8 mouse cellular contexts compared by ENCODE assay signal in the genomic region with DNA sequence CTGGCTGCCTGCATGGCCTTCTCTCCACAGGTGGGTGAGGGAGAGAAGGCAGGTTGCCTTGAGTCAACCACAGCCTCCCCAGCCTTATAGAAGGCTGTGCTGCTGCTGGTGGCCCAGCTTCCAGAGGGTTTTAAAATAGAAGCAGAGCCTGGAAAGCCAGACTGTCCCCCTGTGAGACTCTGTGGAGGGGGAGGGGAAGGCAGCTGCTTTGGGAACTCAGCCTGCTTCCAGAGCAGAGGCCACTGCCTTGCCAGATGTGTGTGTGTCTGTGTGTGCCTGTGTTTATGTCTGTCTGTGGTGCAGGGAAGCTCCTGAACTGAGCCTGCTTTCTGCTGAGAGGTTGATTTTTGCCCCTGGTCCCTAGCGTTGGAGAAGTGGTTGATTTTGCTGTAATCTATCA. TPM values are rescaled to one million over a fixed set of nuclear protein-coding genes. Genes with fewer than 3 reads are reported as not detected.
DNase-seq lines count a peak whose midpoint lies in the region; ATAC-seq and TF ChIP-seq lines count a peak whose summit lies in the region.

No protein-coding gene starts in this region.

- no peaks in the 10 kb centered on the region for H3K27me3 ChIP-seq in forebrain, embryonic 14.5 days (replicated peaks; ENCODE audit: control insufficient read depth, insufficient read depth, low read length)
- H3K27me3 ChIP-seq in forebrain, postnatal 0 days (ENCODE audit: insufficient read depth, low read length): no peaks in the 10 kb centered on the region
- no peaks in the 10 kb centered on the region for H3K27me3 ChIP-seq in forebrain, embryonic 12.5 days

- no peak for ATAC-seq in forebrain, embryonic 14.5 days
- no peak for ATAC-seq in forebrain, postnatal 0 days
- no peak for ATAC-seq in forebrain, embryonic 12.5 days (ENCODE audit: low FRiP score)

- intact Hi-C loops in left cerebral cortex, postnatal 14 days (cut with DNase I): no loop called here

- no peak overlapping the region for H3K4me3 ChIP-seq in forebrain, embryonic 14.5 days (ENCODE audit: low read depth, low read length)
- H3K4me3 ChIP-seq in forebrain, postnatal 0 days (ENCODE audit: low read depth, low read length): no peak overlapping the region
- no peak overlapping the region for H3K4me3 ChIP-seq in forebrain, embryonic 12.5 days (replicated peaks)

- H3K9ac ChIP-seq in forebrain, embryonic 14.5 days (ENCODE audit: low read length): no peak overlapping the region
- no peak overlapping the region for H3K9ac ChIP-seq in forebrain, postnatal 0 days
- H3K9ac ChIP-seq in forebrain, embryonic 12.5 days: no peak overlapping the region

- H3K4me2 ChIP-seq in forebrain, embryonic 14.5 days (ENCODE audit: low read length): no peak overlapping the region
- no peak overlapping the region for H3K4me2 ChIP-seq in forebrain, postnatal 0 days (ENCODE audit: low read depth)
- H3K4me2 ChIP-seq in forebrain, embryonic 12.5 days: no peak overlapping the region

- H3K9me3 ChIP-seq in forebrain, embryonic 14.5 days (replicated peaks; ENCODE audit: control insufficient read depth, low read length): no peaks in the 10 kb centered on the region
- H3K9me3 ChIP-seq in forebrain, postnatal 0 days (ENCODE audit: low read length): no peaks in the 10 kb centered on the region
- H3K9me3 ChIP-seq in forebrain, embryonic 12.5 days: no peaks in the 10 kb centered on the region

- no peak for TF ChIP-seq CTCF in forebrain, postnatal 0 days (IDR thresholded peaks at IDR 0.05; ENCODE audit: low read depth)

- peak; percentile 32 for DNase-seq in forebrain, embryonic 14.5 days (ENCODE audit: low spot score)
- no peak for DNase-seq in forebrain, postnatal 0 days
- DNase-seq in MN1 (ENCODE audit: low spot score): peak; percentile 85
- peak; percentile 41 to 73 for DNase-seq in gastrocnemius, postnatal 4 days (ENCODE audit: low spot score in 2 of 2)
- DNase-seq in left cerebral cortex, postnatal 14 days (ENCODE audit: low spot score in 2 of 2): peak; percentile 56 to 68
- DNase-seq in right cerebral cortex, adult 18-20 months: peak; percentile 59
- no peak for DNase-seq in adrenal gland, postnatal 25 days

- H3K27ac ChIP-seq in forebrain, embryonic 14.5 days (ENCODE audit: low read depth, low read length): no peak overlapping the region
- no peak overlapping the region for H3K27ac ChIP-seq in forebrain, postnatal 0 days (ENCODE audit: low read depth, low read length)
- H3K27ac ChIP-seq in forebrain, embryonic 12.5 days: no peak overlapping the region

- H3K4me1 ChIP-seq in forebrain, embryonic 14.5 days (ENCODE audit: control insufficient read depth, insufficient read depth, low read length): peaks cover 12% of the 10 kb centered on the region
- peaks cover 20% of the 10 kb centered on the region for H3K4me1 ChIP-seq in forebrain, postnatal 0 days (ENCODE audit: insufficient read depth)
- H3K4me1 ChIP-seq in forebrain, embryonic 12.5 days: peaks cover 35% of the 10 kb centered on the region

- H3K36me3 ChIP-seq in forebrain, embryonic 14.5 days (ENCODE audit: control insufficient read depth, insufficient read depth, low read length): no peaks in the 10 kb centered on the region
- no peaks in the 10 kb centered on the region for H3K36me3 ChIP-seq in forebrain, postnatal 0 days (ENCODE audit: insufficient read depth)
- no peaks in the 10 kb centered on the region for H3K36me3 ChIP-seq in forebrain, embryonic 12.5 days (replicated peaks)

- 80% methylated on average over 1 of the region's 1 CpGs for WGBS in forebrain, embryonic 14.5 days
- 70% methylated on average over 1 of the region's 1 CpGs for WGBS in forebrain, postnatal 0 days
- WGBS in forebrain, embryonic 12.5 days: 92% methylated on average over 1 of the region's 1 CpGs

RNA-seq across cellular contexts. Expression of a gene that starts 4.5 kb away (rescaled TPM):
- 250 and 280 TPM in 2 replicates for polyA plus RNA-seq in forebrain, embryonic 14.5 days (2014; fragmentation: Nextera tagmentation; extraction: Ambion mirVana)
- total RNA-seq in forebrain, postnatal 0 days (2014; rRNA removed): 306 and 330 TPM in 2 replicates
- polyA plus RNA-seq in forebrain, postnatal 0 days (2015; fragmentation: Nextera tagmentation; extraction: Ambion mirVana): 327 and 401 TPM in 2 replicates
- 100 to 1,000 TPM; 797 to 932 TPM for total RNA-seq in gastrocnemius, postnatal 4 days (2021)
- 100 to 1,000 TPM; 606 to 617 TPM for total RNA-seq in left cerebral cortex, postnatal 14 days (2021)
- polyA plus RNA-seq in forebrain, embryonic 12.5 days (2016; fragmentation: Nextera tagmentation; extraction: Ambion mirVana): 206 and 214 TPM in 2 replicates
- 410 and 432 TPM in 2 replicates for total RNA-seq in adrenal gland, postnatal 25 days (2021)

RNA-seq across cellular contexts. Expression of a gene that starts 31.1 kb away (rescaled TPM):
- polyA plus RNA-seq in forebrain, embryonic 14.5 days (2014; fragmentation: Nextera tagmentation; extraction: Ambion mirVana): 124 and 125 TPM in 2 replicates
- total RNA-seq in forebrain, postnatal 0 days (2014; rRNA removed): 97.9 and 115 TPM in 2 replicates
- polyA plus RNA-seq in forebrain, postnatal 0 days (2015; fragmentation: Nextera tagmentation; extraction: Ambion mirVana): 119 and 127 TPM in 2 replicates
- 100 to 1,000 TPM in 1 of 2 experiments, 10 to 100 TPM in 1; 97.0 to 100 TPM for total RNA-seq in gastrocnemius, postnatal 4 days (2021)
- total RNA-seq in left cerebral cortex, postnatal 14 days (2021): 10 to 100 TPM; 71.7 to 77.3 TPM
- polyA plus RNA-seq in forebrain, embryonic 12.5 days (2016; fragmentation: Nextera tagmentation; extraction: Ambion mirVana): 147 and 148 TPM in 2 replicates
- 157 and 166 TPM in 2 replicates for total RNA-seq in adrenal gland, postnatal 25 days (2021)

Comparison
In these comparisons a context has a peak if more than half of its experiments do, and no peak if none do; other contexts are left out.
1. DNase-seq: peak in forebrain, embryonic 14.5 days (single experiment), MN1 (single experiment), gastrocnemius, postnatal 4 days (2 of 2), left cerebral cortex, postnatal 14 days (2 of 2) and right cerebral cortex, adult 18-20 months (single experiment); none in forebrain, postnatal 0 days (single experiment) and adrenal gland, postnatal 25 days (single experiment).